In genomic region chr4:155943049-155943452, GRCm38 (mm10) we compare ENCODE assay signal across 8 mouse cellular contexts. TPM values are rescaled to one million over a fixed set of nuclear protein-coding genes. Genes with fewer than 3 reads are reported as not detected.
DNase-seq lines count a peak whose midpoint lies in the region; ATAC-seq and TF ChIP-seq lines count a peak whose summit lies in the region.

No protein-coding gene starts in this region.

- peak; percentile 32 for DNase-seq in kidney, adult 9 months
- no peak for DNase-seq in kidney, postnatal 4 days
- DNase-seq in cerebellum, adult 2 months, result peak in 1 of 2 experiments; percentile 46
- DNase-seq in frontal cortex, postnatal 36 days (ENCODE audit: low spot score in 2 of 2), result peak; percentile 54 to 59
- DNase-seq in left cerebral cortex, postnatal 36 days (ENCODE audit: low spot score in 2 of 2), result peak; percentile 47 to 61
- peak; percentile 43 for DNase-seq in testis, postnatal 14 days (ENCODE audit: low spot score)

- H3K4me3 ChIP-seq in cerebellum, adult 2 months (replicated peaks; ENCODE audit: insufficient read depth, low read depth, low read length), result peak overlapping the region; percentile 94
- H3K4me3 ChIP-seq in hindbrain, embryonic 13.5 days, result peak overlapping the region; percentile 94

- H3K4me1 ChIP-seq in cerebellum, adult 2 months (ENCODE audit: control insufficient read depth, insufficient read depth, low read length), result peaks cover 11% of the 10 kb centered on the region
- H3K4me1 ChIP-seq in hindbrain, embryonic 13.5 days (replicated peaks), result peaks cover 34% of the 10 kb centered on the region

- peak overlapping the region; percentile 79 for H3K4me2 ChIP-seq in hindbrain, embryonic 13.5 days

- no peaks in the 10 kb centered on the region for H3K9me3 ChIP-seq in hindbrain, embryonic 13.5 days

- H3K36me3 ChIP-seq in hindbrain, embryonic 13.5 days, result peaks cover 16% of the 10 kb centered on the region

- H3K27me3 ChIP-seq in cerebellum, adult 2 months (ENCODE audit: control insufficient read depth, insufficient read depth, low read length), result no peaks in the 10 kb centered on the region
- no peaks in the 10 kb centered on the region for H3K27me3 ChIP-seq in hindbrain, embryonic 13.5 days

- under 1% methylated on average over 17 of the region's 17 CpGs for WGBS in cerebellum, adult 2 months
- under 1% methylated on average over 17 of the region's 17 CpGs for WGBS in hindbrain, embryonic 13.5 days

- peak overlapping the region; percentile 95 for H3K9ac ChIP-seq in hindbrain, embryonic 13.5 days

- H3K27ac ChIP-seq in cerebellum, adult 2 months (ENCODE audit: insufficient read depth, low read length), result peak overlapping the region; percentile 93
- peak overlapping the region; percentile 87 for H3K27ac ChIP-seq in hindbrain, embryonic 13.5 days

- no peak for TF ChIP-seq CTCF in cerebellum, adult 2 months (IDR thresholded peaks at IDR 0.05; ENCODE audit: borderline replicate concordance, insufficient read depth, low read depth, low read length)

- intact Hi-C loops in left cerebral cortex, postnatal 36 days (cut with DNase I), result loop anchor here (1.0 to 5.0 kb wide), 3 partner anchors 49 to 112 kb away; partner anchors contain the start of genes Acap3, Aurkaip1, B3galt6 and Pusl1

- TF ChIP-seq POLR2A in cerebellum, adult 2 months (IDR thresholded peaks at IDR 0.05; ENCODE audit: borderline replicate concordance, insufficient read depth, low read length), result no peak

- ATAC-seq in hindbrain, embryonic 13.5 days (ENCODE audit: low FRiP score), result peak; percentile 69
- ATAC-seq in megakaryocyte progenitor cell, adult 5-6 weeks (replicated peaks; ENCODE audit: poor library complexity), result peak; percentile 19

RNA-seq across cellular contexts. Expression of gene Ube2j2, which starts 0.6 kb away (rescaled TPM):
- 78.4 and 83.8 TPM in 2 replicates for polyA plus RNA-seq in cerebellum, adult 2 months (2012; rRNA removed)
- polyA plus RNA-seq in hindbrain, embryonic 13.5 days (2015; fragmentation: Nextera tagmentation; extraction: Ambion mirVana), result 123 and 127 TPM in 2 replicates
- 10 to 100 TPM; 78.8 to 80.1 TPM for total RNA-seq in left cerebral cortex, postnatal 36 days (2021)
- 60.5 and 84.8 TPM in 2 replicates for total RNA-seq in megakaryocyte progenitor cell, adult 5-6 weeks (2015)
- total RNA-seq in megakaryocyte progenitor cell, adult 5-6 weeks (2017), result 97.5 and 98.7 TPM in 2 replicates

RNA-seq across cellular contexts. Expression of gene C1qtnf12, which starts 19.1 kb away (rescaled TPM):
- polyA plus RNA-seq in cerebellum, adult 2 months (2012; rRNA removed), result 16.8 and 22.1 TPM in 2 replicates
- polyA plus RNA-seq in hindbrain, embryonic 13.5 days (2015; fragmentation: Nextera tagmentation; extraction: Ambion mirVana), result 9.2 and 12.3 TPM in 2 replicates
- total RNA-seq in left cerebral cortex, postnatal 36 days (2021), result 10 to 100 TPM; 18.1 to 19.5 TPM
- 105 and 126 TPM in 2 replicates for total RNA-seq in megakaryocyte progenitor cell, adult 5-6 weeks (2015)
- 30.6 and 39.6 TPM in 2 replicates for total RNA-seq in megakaryocyte progenitor cell, adult 5-6 weeks (2017)

RNA-seq across cellular contexts. Expression of gene B3galt6, which starts 49.4 kb away (rescaled TPM):
- 10.8 and 11.4 TPM in 2 replicates for polyA plus RNA-seq in cerebellum, adult 2 months (2012; rRNA removed)
- polyA plus RNA-seq in hindbrain, embryonic 13.5 days (2015; fragmentation: Nextera tagmentation; extraction: Ambion mirVana), result 26.6 and 27.6 TPM in 2 replicates
- total RNA-seq in left cerebral cortex, postnatal 36 days (2021), result 10 to 100 TPM in 1 of 2 experiments, 1 to 10 TPM in 1; 9.9 to 11.1 TPM
- total RNA-seq in megakaryocyte progenitor cell, adult 5-6 weeks (2015), result 10.5 and 10.6 TPM in 2 replicates
- total RNA-seq in megakaryocyte progenitor cell, adult 5-6 weeks (2017), result 11.4 and 12.9 TPM in 2 replicates

RNA-seq across cellular contexts. Expression of gene Sdf4, which starts 49.6 kb away (rescaled TPM):
- polyA plus RNA-seq in cerebellum, adult 2 months (2012; rRNA removed), result 136 and 142 TPM in 2 replicates
- polyA plus RNA-seq in hindbrain, embryonic 13.5 days (2015; fragmentation: Nextera tagmentation; extraction: Ambion mirVana), result 126 and 127 TPM in 2 replicates
- 100 to 1,000 TPM; 184 to 206 TPM for total RNA-seq in left cerebral cortex, postnatal 36 days (2021)
- total RNA-seq in megakaryocyte progenitor cell, adult 5-6 weeks (2015), result 52.6 and 54.4 TPM in 2 replicates
- 188 and 205 TPM in 2 replicates for total RNA-seq in megakaryocyte progenitor cell, adult 5-6 weeks (2017)

RNA-seq across cellular contexts. Expression of gene Acap3, which starts 51.4 kb away (rescaled TPM):
- polyA plus RNA-seq in cerebellum, adult 2 months (2012; rRNA removed), result 98.5 and 99.2 TPM in 2 replicates
- polyA plus RNA-seq in hindbrain, embryonic 13.5 days (2015; fragmentation: Nextera tagmentation; extraction: Ambion mirVana), result 71.0 and 77.0 TPM in 2 replicates
- 100 to 1,000 TPM; 137 to 150 TPM for total RNA-seq in left cerebral cortex, postnatal 36 days (2021)
- 7.9 and 8.3 TPM in 2 replicates for total RNA-seq in megakaryocyte progenitor cell, adult 5-6 weeks (2015)
- 6.2 and 6.7 TPM in 2 replicates for total RNA-seq in megakaryocyte progenitor cell, adult 5-6 weeks (2017)

Comparison
In these comparisons a context has a peak if more than half of its experiments do, and no peak if none do; other contexts are left out.
1. DNase-seq: peak in kidney, adult 9 months (single experiment), frontal cortex, postnatal 36 days (2 of 2), left cerebral cortex, postnatal 36 days (2 of 2) and testis, postnatal 14 days (single experiment); none in kidney, postnatal 4 days (0 of 2).